Mouse (Mus musculus): ENCODE results near the gene Fam83e.

DNA sequence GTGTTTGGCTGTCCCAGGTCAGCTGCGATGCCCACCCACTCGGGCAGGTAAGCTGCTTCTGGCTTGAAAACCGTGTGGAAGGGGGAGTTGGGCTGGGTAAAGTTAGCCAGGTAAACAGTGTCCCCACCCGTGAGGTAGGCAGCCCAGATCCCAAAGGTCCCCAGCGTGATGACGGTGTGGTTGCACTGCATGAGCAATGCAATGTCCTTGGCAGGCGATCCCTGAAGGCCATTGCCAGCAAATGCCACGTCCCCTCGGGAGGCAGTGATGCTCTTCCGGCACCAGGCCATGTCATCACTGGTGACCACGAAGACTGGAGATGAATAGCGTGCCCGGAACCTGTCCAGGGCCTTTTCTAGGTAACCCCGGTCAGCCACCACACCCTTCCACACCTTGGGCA lies 42.5 kb upstream of the Fam83e start:
- TF ChIP-seq CTCF (IDR thresholded peaks at IDR 0.05 in 2 of 3, conservative IDR thresholded peaks at IDR 0.05 in 1 of 3; ENCODE audit: control insufficient read depth in 1 of 3, insufficient read depth in 1 of 3, low read depth in 2 of 3, low read length in 3 of 3, poor library complexity in 1 of 3, severe bottlenecking in 1 of 3), result no peak
- TF ChIP-seq ZC3H11A (IDR thresholded peaks at IDR 0.05; ENCODE audit: low read depth, low read length), result no peak
- TF ChIP-seq USF1 (IDR thresholded peaks at IDR 0.05; ENCODE audit: low read depth, low read length), result no peak
- no peak for TF ChIP-seq GATA1 (IDR thresholded peaks at IDR 0.05; ENCODE audit: low read depth, low read length)
- no peak for TF ChIP-seq E2F4 (IDR thresholded peaks at IDR 0.05; ENCODE audit: borderline replicate concordance, low read depth, low read length)
- TF ChIP-seq USF2 (IDR thresholded peaks at IDR 0.05; ENCODE audit: borderline replicate concordance in 1 of 2, insufficient read depth in 1 of 2, low read depth in 1 of 2, low read length in 2 of 2), result no peak
- TF ChIP-seq TBP (IDR thresholded peaks at IDR 0.05; ENCODE audit: low read depth, low read length), result no peak
- no peak for TF ChIP-seq HCFC1 (IDR thresholded peaks at IDR 0.05; ENCODE audit: low read depth, low read length)

Measured in MEL (cell line).